Mouse (Mus musculus) spleen, adult 2 months (tissue): ENCODE measurements around the gene Phf11d. TPM values are rescaled to one million over a fixed set of nuclear protein-coding genes. Genes with fewer than 3 reads are reported as not detected.
"Not testable (repeated sequence)": the region's sequence is repeated elsewhere in the genome, so short reads cannot be mapped to it uniquely, and the experiment has no call there.

Source experiments
- DNase-seq, 2 experiments: peaks; one replicate each; pipeline versions ENCODE4 v3.0.0 to v3.0.0-alpha.2; 2012 to 2021; ENCODE audit warnings: low spot score in 2 of 2, low read depth in 1 of 2
- H3K27ac ChIP-seq: fragments of 200-500 bp; 2 replicates; pipeline ENCODE4 v1.5.1; 2012; ENCODE audit warnings: low read length, inconsistent platforms; ENCODE audit not compliant: insufficient read depth
- H3K27me3 ChIP-seq: fragments of 200-500 bp; 2 replicates; pipeline ENCODE4 v1.6.1; 2012; ENCODE audit warnings: mild to moderate bottlenecking, moderate library complexity, low read length, inconsistent platforms; ENCODE audit not compliant: control insufficient read depth, insufficient read depth
- H3K36me3 ChIP-seq: fragments of 200-500 bp; 2 replicates; pipeline ENCODE4 v1.6.1; 2012; ENCODE audit warnings: mild to moderate bottlenecking, low read length, inconsistent platforms; ENCODE audit not compliant: control insufficient read depth, insufficient read depth
- H3K4me1 ChIP-seq: fragments of 200-500 bp; 2 replicates; pipeline ENCODE4 v1.6.1; 2011; ENCODE audit warnings: inconsistent platforms; ENCODE audit not compliant: control insufficient read depth, insufficient read depth, insufficient read length
- H3K4me3 ChIP-seq: fragments of 200-500 bp; 2 replicates; pipeline ENCODE4 v1.5.1; 2011; ENCODE audit warnings: mild to moderate bottlenecking, inconsistent platforms; ENCODE audit not compliant: insufficient read depth, insufficient read length; ENCODE audit errors: extremely low read depth
- CTCF ChIP-seq: fragments of 200-500 bp; IDR thresholded peaks from 2 replicates; pipeline ENCODE4 v1.5.1; 2011; ENCODE audit warnings: mild to moderate bottlenecking, inconsistent platforms; ENCODE audit not compliant: insufficient read depth, insufficient read length, insufficient replicate concordance; ENCODE audit errors: extremely low read depth
- POLR2A ChIP-seq: fragments of 200-500 bp; IDR thresholded peaks from 2 replicates; pipeline ENCODE4 v1.6.1; 2011; ENCODE audit warnings: low read depth, low read length, inconsistent platforms
- WGBS: fragments of 180-500 bp; shearing (Covaris S2); methylation state at CpG from one replicate; pipeline ENCODE4 v1.1.7; 2018; 5-methylcytosine and 5-hydroxymethylcytosine counted together
- polyA plus RNA-seq: library from polyadenylated mRNA; depleted of rRNA; stranded (reverse); fragments of >200 nt; gene quantifications from 2 replicates; pipeline ENCODE4 v1.2.3, GENCODE M21; 2012; rRNA removed

The Phf11d gene
- polyA plus RNA-seq, 1 experiment, result 3.6 TPM

GRCm38 (mm10) chr14:59366386-59367105, 1.3 kb upstream of the Phf11d start:
- Histone ChIP-seq H3K27ac (no peak overlapping the region), H3K4me3 (no peak overlapping the region), H3K27me3 (no peaks in the 10 kb centered on the region), H3K4me1 (no peaks in the 10 kb centered on the region; the same call in 1 of the 2 replicates), H3K36me3 (no peaks in the 10 kb centered on the region)
- no peak for TF ChIP-seq POLR2A
- no peak for TF ChIP-seq CTCF
- DNase-seq, result no peak
- WGBS, result 89% methylated on average over 8 of the region's 8 CpGs

GRCm38 (mm10) chr14:59341189-59341588, 24.1 kb downstream of the Phf11d start, which contains the start of gene Phf11b:
Phf11b (minus strand) TSS chr14:59341351.
- not testable (repeated sequence) for H3K27me3 ChIP-seq, H3K4me1 ChIP-seq, H3K36me3 ChIP-seq
- 52% methylated on average over 1 of the region's 1 CpGs for WGBS
- DNase-seq, result peak; percentile 38 to 54
- H3K4me3 ChIP-seq, result peak within 1 kb of the TSS; percentile 64
- peak; percentile 12; the same call in 1 of the 2 replicates for TF ChIP-seq POLR2A
- H3K27ac ChIP-seq, result peak within 1 kb of the TSS; percentile 85

- Histone ChIP-seq H3K36me3 (no peaks in the 10 kb centered on the region), H3K27ac (no peak overlapping the region), H3K4me1 (peaks cover 3% of the 10 kb centered on the region; the same call in 1 of the 2 replicates), H3K4me3 (no peak overlapping the region), H3K27me3 (no peaks in the 10 kb centered on the region)
- 40% methylated on average over 1 of the region's 1 CpGs for WGBS
- no peak for TF ChIP-seq POLR2A
- TF ChIP-seq CTCF, result no peak
- no peak for DNase-seq
Measured at GRCm38 (mm10) chr14:59339541-59339940, 25.7 kb downstream of the Phf11d start.

DNA sequence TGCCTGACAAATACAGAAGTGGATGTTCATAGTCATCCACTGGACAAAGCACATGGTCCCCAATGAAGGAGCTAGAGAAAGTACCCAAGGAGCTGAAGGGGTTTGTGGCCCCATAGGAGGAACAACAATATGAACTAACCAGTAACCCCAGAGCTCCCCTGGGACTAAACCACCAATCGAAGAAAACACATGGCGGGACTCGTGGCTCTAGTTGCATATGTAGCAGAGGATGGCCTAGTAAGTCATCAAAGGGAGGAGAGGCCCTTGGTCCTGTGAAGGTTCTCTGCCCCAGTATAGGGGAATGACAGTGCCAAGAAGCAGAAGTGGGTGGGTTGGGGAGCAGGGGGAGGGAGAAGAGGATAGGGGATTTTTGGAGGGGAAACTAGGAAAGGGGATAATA, 29.2 kb downstream of the Phf11d start:
- not testable (repeated sequence) for H3K4me1 ChIP-seq, DNase-seq, H3K27ac ChIP-seq, H3K27me3 ChIP-seq, H3K36me3 ChIP-seq, H3K4me3 ChIP-seq
- WGBS, result 32% methylated on average over 3 of the region's 3 CpGs

GRCm38 (mm10) chr14:59330499-59330898, 34.8 kb downstream of the Phf11d start:
- not testable (repeated sequence) for H3K4me3 ChIP-seq, H3K4me1 ChIP-seq, H3K36me3 ChIP-seq, H3K27me3 ChIP-seq, H3K27ac ChIP-seq
- DNase-seq, result peak in 1 of 2 experiments; percentile 17
- peak; percentile 2; the same call in 1 of the 2 replicates for TF ChIP-seq CTCF
- WGBS, result 93% methylated on average over 3 of the region's 3 CpGs

DNA sequence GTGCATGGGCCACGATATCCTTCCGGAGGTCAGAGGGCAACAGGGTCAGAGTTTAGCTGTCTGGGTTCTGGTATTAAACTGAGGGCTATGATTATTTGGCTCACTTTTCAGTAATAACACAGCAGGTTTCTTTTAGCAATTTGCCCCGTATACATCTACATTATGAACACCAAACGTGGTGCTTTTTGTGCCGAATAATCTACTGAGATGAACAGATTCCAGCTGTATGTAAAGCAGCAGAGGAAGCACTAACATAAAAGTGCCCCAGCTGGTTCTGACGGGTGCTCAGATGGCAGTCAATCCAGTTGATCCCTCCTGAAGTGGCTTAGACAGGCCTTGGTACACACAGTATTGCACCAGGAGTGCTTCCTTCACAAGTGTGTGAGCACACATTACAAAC, 45.3 kb downstream of the Phf11d start:
- H3K27ac ChIP-seq, H3K27me3 ChIP-seq, DNase-seq, H3K4me1 ChIP-seq, H3K4me3 ChIP-seq: not testable (repeated sequence)
- WGBS, result 87% methylated on average over 6 of the region's 6 CpGs
- H3K36me3 ChIP-seq, result peaks cover 11% of the 10 kb centered on the region

DNA sequence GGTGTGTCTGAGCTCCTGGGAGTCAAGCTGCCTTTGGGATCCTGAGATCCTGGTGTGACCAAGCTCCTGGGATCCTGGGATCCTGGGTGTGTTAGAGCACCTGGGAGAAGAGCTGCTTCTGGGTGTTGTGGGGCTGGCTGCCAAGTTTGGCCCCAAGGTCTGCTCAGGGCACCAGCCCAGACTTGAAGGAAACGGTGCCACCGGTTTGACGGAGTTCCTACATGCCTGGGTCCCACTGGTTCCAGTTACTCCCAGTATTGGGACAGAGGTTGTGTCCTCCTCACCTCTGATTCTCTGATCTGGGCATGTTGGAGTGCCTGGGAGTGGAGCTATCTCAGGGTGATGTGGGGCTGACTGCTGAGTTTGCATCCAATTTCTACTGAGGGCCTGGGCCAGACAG, 46.2 kb downstream of the Phf11d start:
- not testable (repeated sequence) for H3K4me1 ChIP-seq, H3K4me3 ChIP-seq, DNase-seq, H3K27me3 ChIP-seq, H3K27ac ChIP-seq
- 96% methylated on average over 3 of the region's 3 CpGs for WGBS
- peaks cover 11% of the 10 kb centered on the region for H3K36me3 ChIP-seq

Other genes with a start within 250 kb of the Phf11d start
- gene 1700129C05Rik, start 222.6 kb downstream of the Phf11d start, polyA plus RNA-seq, result not detected in 2 replicates
- not detected in 2 replicates for gene Gm5142, start 186.7 kb downstream of the Phf11d start, polyA plus RNA-seq
- 9.9 and 10.9 TPM in 2 replicates for gene Rcbtb1, start 164.3 kb downstream of the Phf11d start, polyA plus RNA-seq
- gene Gm6904, start 105.3 kb downstream of the Phf11d start, polyA plus RNA-seq, result 0.38 and 0.46 TPM in 2 replicates
- 3.6 and 4.6 TPM in 2 replicates for gene Phf11a, start 67.9 kb downstream of the Phf11d start, polyA plus RNA-seq
- gene Phf11b, start 24.1 kb downstream of the Phf11d start, polyA plus RNA-seq, result 4.6 and 4.9 TPM in 2 replicates
- 0.85 and 1.1 TPM in 2 replicates for gene Phf11c, start 29.9 kb upstream of the Phf11d start, polyA plus RNA-seq
- 13.4 and 14.1 TPM in 2 replicates for gene Setdb2, start 75.4 kb upstream of the Phf11d start, polyA plus RNA-seq
- gene Cab39l, start 75.5 kb upstream of the Phf11d start, polyA plus RNA-seq, result 4.6 and 5.2 TPM in 2 replicates
- gene Cdadc1, start 232.5 kb upstream of the Phf11d start, polyA plus RNA-seq, result 2.2 and 2.8 TPM in 2 replicates